Mouse (Mus musculus): ENCODE data around the gene Phkg1.

Phkg1 gene
- long read RNA-seq, experiment 1: 0 reads
- long read RNA-seq, experiment 2, partial matches to known transcripts: 0 of 1 reads
- long read RNA-seq, experiment 2, other reads (novel, unspliced or antisense): 1 of 1 reads

DNA sequence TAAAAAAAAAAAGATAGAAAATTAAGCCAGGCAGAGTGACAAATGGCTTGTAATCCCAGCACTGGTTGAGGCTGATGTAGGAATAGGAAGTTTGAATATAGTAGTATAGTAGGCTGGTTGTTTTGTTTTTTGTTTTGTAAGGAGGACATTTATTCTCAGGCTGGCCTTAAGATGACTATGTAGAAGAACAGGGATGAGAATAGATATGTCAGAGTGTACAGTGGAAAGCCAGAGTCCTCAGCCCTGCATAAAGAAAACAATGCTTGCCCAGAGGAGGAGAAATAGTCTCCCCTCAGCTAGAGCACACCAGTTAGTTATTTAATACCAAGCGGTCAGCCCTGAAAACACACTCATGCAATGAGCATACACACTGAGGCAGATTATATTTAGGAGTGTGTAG, at the start of gene Phkg1:
Gene Phkg1 (minus strand): TSS at position 101 of the 400 bp plus-strand sequence.
- intact Hi-C loops (cut with DNase I): no loop called here

DNA sequence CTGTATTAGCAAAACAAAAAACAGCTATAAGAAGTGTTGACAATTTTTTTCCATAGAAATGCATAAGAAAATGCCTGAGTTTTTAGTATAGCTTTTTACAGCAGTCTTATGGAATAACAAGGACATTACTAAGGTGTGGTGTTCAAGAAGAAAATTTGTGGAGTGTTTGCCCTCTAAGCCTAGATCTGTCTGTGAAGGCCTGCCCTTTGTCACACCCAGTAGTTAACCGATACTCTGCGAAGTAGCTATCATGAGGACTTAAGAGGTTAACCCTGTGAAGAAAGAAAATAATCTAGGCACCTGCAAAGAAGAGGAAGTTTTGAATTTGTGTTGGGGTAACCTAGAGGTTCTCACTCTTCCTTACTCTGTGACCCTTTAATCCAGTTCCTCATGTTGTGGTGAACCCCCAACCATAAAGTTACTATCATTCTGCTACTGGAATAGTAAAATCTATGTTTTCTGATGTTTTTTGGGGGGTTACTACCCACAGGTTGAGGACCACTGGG, 49.2 kb upstream of the Phkg1 start:
- intact Hi-C loops (cut with DNase I): loop anchor here (10.0 kb wide), 1 partner anchor 47 kb away; no protein-coding TSS in a partner anchor

DNA sequence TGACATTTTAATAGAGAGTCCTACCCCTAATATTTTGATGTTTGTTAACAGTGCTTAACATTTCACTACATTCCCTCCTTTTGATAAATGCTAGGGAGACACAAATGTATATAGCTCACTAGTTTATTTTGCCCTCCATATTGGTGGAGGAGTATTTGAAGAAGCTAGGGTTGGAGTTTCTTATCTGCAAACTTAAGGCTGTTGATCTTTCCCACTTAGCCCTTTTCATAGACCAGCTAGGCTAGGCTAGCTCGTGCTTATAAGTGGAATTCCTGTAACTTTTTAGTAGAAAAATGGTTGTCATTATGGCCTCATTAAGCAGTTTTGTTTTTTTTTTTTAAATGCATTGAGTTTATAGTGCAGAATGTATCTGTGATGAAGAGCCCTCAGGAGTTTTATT, 45.1 kb upstream of the Phkg1 start:
- intact Hi-C loops (cut with DNase I): loop anchor here (10.0 kb wide), 1 partner anchor 51 kb away; no protein-coding TSS in a partner anchor

- intact Hi-C loops (cut with DNase I): loop anchor here (10.0 kb wide), 1 partner anchor 52 kb away; no protein-coding TSS in a partner anchor
Observed at GRCm38 (mm10) chr5:129942073-129942939, 44.0 kb upstream of the Phkg1 start.

DNA sequence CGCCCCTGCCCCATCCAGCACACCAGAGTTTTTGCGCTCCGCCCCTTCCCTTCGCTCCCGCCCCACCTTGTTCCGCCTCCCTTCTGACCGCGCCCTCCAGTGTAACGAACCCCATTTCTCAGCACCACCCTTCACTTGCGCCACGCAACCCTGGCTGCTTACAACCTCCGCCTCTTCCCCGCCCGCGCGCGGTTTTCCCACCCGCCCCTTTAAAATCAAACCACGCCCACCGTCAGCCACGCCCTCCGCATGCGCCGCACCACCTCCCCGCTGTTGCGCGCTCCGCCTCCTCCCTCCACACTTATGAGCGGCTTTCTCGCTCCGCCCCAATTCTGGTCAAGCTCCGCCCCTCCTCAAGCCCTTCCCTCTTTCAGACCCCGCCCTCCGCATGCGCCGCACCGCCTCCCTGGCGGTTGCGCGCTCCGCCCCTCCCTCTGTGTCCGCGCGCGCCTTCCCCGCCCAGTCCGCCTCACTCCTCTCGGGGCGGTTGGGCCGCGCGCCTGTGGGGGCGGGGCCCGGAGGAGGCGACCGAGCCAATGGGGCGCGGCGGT, 43.2 kb upstream of the Phkg1 start, which contains the start of gene Vkorc1l1:
Gene Vkorc1l1 (plus strand): TSS at position 476 of the 551 bp plus-strand sequence.
- intact Hi-C loops (cut with DNase I): loop anchor here (10.0 kb wide), 1 partner anchor 53 kb away; no protein-coding TSS in a partner anchor

DNA sequence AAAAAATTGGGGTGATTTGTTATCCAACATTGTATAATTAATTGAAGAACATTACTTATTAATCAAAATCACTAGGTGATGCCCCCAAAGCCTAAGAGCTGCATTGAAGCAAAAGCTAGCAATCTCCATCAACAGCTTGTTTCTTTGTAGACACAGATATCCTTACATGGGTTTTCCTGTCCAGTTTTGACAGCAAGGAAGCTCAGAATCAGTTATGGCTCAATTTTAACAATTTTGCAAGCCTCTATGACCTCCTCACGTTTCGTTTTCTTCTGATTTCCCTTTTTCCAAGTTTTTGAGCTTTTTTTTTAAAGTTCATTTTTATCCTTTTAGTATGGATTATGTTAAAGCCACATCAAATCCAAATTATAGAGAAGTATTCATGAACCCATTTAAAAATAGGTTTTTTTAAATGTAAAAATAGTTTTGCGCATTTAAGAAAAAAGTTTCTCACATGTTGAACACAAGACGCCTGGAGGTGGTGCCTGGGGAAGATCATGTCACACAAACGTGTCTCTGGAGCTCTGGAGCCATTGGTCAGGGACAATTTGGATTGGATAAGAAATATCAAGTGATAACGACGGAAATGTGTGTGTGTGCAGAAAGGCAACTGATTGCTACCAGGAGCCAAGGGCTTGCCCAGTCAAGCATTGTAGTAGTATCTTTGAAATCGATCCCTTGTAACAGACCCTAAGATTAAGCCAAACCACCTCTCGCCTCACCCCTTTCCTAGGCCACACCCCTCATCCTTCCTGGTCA, 42.6 kb upstream of the Phkg1 start:
- intact Hi-C loops (cut with DNase I): loop anchor here (10.0 kb wide), 1 partner anchor 54 kb away; no protein-coding TSS in a partner anchor

DNA sequence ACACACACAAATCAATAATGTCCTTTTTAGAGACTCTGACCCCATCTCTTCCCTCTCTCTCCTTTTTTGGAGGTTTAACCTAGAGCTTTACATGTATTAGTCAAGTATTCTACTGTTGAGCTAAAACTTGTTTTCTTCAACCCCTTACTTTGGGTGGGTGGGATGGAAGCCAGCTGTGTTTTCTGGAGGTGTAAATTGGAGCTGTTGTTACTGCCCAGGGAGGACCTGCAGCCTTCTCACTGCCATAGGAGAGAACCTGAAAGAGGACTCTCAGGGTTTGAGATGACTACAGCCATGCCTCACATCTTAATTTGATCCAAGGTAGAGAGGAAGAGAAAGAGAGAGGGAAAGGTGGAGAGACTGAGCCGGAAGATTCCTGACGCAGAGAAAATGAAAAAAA, 41.9 kb upstream of the Phkg1 start:
- intact Hi-C loops (cut with DNase I): loop anchor here (10.0 kb wide), 1 partner anchor 55 kb away; no protein-coding TSS in a partner anchor

DNA sequence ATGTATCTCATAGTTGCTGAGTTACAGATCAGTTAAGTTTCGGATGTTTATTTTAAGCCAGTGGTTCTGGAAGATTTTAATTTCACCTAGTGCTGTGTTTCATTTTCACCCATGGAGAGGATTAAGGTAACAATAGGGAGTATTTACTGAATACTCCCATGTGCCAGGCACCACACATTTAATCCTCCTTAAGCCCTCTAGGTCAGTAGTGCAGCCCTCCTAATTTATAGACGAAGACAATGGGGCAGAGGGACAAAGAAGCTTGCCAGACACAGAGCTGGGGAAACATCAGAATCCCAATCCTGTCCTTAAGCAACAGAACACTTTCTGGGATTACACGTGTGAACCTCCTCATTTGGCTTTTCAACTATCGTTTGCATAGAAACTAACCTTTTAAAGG, 38.6 kb upstream of the Phkg1 start:
- intact Hi-C loops (cut with DNase I): no loop called here

DNA sequence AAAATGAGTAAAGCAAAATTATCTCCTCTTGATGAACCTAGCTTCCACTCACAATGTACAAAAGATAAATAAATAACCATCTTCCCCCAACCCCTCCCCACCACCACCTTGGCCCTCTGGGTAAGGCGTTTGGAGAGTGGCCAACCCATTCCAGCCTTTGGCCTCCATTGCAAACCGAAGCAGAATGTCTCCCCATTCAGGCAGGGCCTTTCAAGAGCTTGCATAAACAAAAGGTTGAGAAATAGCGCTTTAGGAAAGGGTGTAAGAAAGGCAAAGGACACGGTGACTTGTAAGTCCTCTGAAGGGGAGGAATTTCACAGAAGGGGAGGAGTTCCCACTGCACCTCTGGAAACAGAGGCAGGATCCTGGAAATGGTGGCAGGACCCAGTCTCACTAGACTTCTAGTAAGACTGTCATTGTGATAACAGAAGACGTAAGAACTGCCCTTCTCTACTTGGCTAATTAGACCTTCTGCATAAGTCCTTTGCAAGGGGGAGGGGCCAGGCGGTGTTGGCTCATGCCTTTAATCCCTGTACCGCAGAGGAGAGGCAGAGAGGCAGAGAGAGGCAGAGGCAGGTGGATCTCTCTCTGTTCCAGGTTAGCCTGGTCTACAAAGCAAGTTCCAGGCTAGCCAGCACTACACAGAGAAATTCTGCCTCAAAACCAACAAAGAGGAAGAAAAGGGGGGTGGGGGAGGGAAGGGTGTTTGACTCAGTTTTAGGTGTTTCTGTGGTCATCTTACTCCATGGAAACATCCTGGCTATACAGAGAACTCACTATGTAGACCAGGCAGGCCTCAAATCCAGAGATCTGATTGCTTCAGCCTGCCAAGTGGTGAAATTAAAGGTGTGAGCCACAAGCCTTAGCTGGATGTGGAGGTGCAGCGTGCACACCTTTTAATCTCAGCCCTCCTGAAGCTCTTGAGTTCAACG, 31.8 kb upstream of the Phkg1 start:
- intact Hi-C loops (cut with DNase I): no loop called here

- intact Hi-C loops (cut with DNase I): no loop called here
Observed at GRCm38 (mm10) chr5:129925933-129926332, 27.6 kb upstream of the Phkg1 start.

DNA sequence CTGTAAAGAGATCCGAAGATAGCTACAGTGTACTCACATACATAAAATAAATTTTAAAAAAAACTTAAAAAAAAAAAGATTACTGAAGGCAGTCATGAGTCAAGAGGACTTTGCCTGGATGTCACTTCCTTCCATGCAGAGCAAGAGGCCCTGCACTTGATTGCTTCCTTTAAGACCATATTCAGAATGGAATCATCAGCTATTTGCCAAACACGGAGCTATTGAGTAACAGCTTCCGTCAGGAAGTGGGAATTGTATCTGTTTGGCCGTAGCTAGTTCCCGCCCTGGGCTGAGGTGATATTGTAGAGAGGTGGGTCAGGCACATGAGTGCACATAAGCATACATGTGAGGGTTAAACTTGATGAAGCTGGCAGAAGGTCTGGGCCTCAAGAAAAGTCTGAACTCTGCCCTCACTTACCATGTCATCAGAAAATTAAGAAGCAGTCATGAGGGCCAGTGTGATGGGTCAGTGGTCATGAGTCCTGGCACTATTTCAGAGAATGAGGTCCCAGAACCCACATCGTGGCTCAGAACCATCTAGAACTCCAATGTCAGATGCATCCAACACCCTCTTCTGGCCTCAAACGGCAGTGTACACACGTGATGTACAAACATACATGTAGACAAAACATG, 26.6 kb upstream of the Phkg1 start:
- intact Hi-C loops (cut with DNase I): no loop called here

DNA sequence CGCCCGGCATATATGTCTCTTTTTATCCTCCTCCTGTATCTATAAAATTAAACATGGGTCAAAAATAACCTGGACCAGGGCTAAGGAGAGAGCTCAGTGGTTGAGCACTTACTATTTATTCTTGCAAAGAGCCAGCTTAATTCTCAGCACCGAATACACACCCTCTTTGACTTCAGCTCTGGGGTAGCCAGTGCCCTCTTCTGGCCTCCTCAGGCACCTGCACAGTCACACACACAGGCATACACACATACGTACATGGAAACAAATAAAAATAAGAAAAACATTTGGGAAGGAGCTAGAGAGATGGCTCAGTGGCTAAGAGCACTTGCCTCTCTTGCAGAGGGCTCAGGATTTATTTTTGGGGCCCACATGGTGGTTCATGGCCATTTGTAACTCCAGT, 23.6 kb upstream of the Phkg1 start:
- intact Hi-C loops (cut with DNase I): no loop called here

- intact Hi-C loops (cut with DNase I): loop anchor here (5.0 kb wide), 1 partner anchor 78 kb away; no protein-coding TSS in a partner anchor
Observed at GRCm38 (mm10) chr5:129919320-129919719, 21.0 kb upstream of the Phkg1 start.

DNA sequence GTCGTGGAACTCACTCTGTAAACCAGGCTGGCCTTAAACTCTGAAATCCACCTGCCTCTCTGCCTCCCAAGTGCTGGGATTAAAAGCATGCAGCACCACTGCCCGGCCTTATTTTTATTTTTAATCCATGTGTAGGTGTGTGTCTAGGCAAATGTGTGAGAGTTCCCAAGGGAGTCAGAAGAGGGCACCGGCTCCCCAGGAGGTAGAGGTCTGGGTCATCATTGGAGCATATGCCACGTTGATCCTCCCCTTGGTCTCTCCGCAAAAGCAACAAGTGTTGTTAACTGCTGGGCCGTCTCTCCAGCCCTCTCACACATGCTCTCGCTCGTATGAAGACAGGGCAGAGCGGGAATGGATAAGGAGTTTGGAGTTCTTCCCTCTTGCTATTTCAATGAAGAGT, 20.4 kb upstream of the Phkg1 start:
- intact Hi-C loops (cut with DNase I): loop anchor here (5.0 kb wide), 1 partner anchor 79 kb away; no protein-coding TSS in a partner anchor

DNA sequence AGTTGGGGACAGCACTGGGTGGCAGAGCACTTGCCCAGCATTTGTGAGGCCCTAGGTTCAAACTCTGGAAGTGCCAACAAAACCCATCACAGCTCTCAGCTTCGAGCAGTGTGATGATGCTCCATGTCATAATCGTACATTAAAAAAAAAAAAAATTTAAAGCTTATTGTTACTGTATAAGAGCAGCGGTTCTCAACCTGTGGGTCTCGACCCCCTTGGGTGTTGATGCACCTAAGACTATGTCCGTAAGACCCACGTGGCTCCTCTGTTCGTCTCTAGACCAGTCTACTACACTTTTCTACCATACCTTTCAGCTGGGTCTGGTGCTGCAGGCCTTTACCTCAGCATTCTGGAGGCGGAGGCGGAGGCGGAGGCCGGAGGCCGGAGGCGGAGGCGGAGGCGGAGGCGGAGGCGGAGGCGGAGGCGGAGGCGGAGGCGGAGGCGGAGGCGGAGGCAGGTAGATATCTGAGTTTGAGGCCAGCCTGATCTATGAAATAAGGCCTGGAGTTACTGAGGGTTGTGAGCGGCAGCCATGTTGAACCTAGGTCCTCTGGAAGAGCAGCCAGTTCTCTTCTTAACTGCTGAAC, 19.8 kb upstream of the Phkg1 start:
- intact Hi-C loops (cut with DNase I): loop anchor here (5.0 kb wide), 1 partner anchor 79 kb away; no protein-coding TSS in a partner anchor

DNA sequence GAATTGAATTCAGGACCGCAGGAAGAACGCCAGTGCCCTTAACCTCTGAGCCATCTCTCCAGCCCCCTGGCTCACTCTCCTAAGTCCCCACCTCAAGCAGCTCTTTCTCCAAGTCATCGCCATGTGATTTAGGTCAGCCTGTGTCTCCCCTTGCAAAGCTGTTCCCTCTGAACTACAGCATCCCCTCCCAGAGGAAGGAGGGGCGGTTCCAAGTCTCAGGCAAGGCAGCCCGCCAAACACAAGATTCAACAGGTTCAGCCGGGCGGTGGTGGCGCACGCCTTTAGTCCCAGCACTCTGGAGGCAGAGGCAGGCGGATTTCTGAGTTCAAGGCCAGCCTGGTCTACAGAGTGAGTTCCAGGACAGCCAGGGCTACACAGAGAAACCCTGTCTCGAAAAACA, 17.1 kb upstream of the Phkg1 start:
- intact Hi-C loops (cut with DNase I): loop anchor here (5.0 kb wide), 1 partner anchor 82 kb away; no protein-coding TSS in a partner anchor

DNA sequence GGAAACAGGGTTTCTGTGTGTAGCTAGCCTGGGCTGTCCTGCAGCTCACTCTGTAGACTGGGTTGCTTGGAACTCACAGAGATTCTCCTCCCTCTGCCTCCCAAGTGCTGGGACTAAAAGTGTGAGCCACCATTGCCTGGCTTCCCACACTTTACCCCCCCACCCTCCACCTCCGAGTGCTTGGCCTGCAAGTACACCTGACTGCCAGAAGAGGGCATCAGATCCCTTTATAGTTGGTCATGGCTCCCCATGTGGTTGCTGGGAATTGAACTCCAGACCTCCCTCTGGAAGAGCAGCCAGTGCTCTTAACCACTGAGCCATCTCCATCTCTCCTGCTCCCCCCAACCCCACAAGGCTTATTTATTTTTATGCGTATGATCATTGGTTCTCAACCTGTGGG, 15.7 kb upstream of the Phkg1 start:
- intact Hi-C loops (cut with DNase I): no loop called here

DNA sequence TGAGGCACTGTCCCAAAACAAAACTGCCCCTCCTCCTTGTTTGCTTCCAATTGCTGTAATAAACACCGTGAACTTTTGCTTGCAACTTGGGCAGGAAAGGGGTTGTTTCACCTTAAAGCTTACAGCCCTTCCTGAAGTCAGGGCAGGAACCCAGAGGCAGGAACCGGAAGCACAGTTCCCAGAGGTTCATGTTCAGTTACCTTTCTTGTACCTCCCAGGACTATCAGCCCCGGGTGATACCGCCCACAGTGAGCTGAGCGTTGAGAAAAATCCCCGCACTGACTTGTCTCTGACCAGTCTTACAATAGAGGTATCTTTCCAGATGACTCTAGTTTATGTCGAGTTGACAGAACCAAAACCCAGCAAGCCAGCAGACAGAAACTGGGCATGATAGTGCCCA, 11.2 kb upstream of the Phkg1 start:
- intact Hi-C loops (cut with DNase I): no loop called here

DNA sequence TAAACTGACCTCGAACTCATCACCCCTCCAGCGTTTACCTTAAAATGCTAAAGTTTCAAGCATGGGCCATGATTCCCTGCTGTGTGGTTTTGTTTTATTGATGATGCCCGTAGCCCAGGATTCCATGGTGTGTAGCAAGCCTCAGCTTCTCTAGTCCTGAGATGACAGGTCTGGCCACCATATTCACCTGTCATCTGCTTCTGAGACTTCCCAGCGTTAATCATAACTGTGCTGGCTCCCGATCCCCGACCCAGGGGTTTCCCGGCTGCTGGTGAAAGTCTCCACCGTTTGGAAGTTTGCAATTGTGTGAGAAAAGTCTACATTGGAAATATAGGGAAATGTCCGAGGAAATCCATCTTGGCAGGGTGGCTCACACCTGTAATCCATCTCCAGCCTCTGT, 10.8 kb upstream of the Phkg1 start:
- intact Hi-C loops (cut with DNase I): no loop called here
